Mouse (Mus musculus) thymus, adult 2 months (tissue): ENCODE data around the gene Vti1a.

Source experiments
- CTCF ChIP-seq: fragments of 200-500 bp; IDR thresholded peaks from 2 replicates; pipeline ENCODE4 v1.5.1; 2012; ENCODE audit warnings: mild to moderate bottlenecking, control low read depth, low read length, moderate library complexity, borderline replicate concordance; ENCODE audit not compliant: control insufficient read depth, poor library complexity, insufficient read depth; ENCODE audit errors: extremely low read depth
- POLR2A ChIP-seq: fragments of 200-500 bp; IDR thresholded peaks from 2 replicates; pipeline ENCODE4 v1.6.1; 2012; ENCODE audit warnings: mild to moderate bottlenecking, low read length, control low read depth, moderate library complexity; ENCODE audit not compliant: control insufficient read depth, poor library complexity, insufficient read depth; ENCODE audit errors: extremely low read depth

DNA sequence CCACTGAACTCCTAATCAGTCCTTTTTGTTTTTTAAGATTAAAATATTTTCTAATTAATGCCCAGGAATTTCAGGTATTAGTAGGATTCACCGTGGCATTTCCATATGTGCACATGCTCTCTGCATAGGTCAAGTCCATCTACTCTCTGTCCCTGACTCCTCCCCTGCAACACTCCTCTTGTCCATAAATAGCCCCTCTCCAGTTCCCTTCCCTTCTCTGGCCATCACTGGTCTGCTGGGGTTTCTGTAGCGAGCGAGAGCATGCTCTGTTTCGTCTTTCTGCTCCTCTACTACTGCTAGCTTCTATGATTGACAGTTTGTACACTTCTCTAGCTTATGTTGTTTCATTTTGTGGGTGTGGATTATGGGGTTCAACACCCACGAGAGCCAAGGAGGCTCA is 15.7 kb downstream of the Vti1a start:
- no peak for TF ChIP-seq CTCF
- no peak for TF ChIP-seq POLR2A
